Mouse (Mus musculus): ENCODE measurements around the gene Rundc3a. TPM values are rescaled to one million over a fixed set of nuclear protein-coding genes. Genes with fewer than 3 reads are reported as not detected.

Gene Rundc3a
- polyA plus RNA-seq, 2 experiments: 1.0 to 3.2 TPM

DNA sequence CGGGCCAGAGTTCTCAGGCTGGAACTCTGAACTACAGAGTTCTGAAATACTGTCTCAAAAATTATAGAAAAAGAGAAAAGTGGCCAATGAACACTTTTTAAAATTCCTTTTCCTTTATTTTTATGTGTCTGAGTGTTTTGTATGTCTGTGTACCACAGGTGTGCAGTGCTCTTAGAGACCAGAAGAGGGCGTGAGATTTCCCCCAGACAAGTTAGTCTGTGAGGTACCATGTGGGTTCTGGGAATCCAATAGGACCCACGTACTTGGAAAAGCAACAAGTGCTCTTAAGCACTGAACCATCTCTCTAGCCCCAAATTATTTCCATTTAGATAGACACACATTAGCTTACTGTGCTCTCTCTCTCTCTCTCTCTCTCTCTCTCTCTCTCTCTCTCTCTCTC, 48.2 kb downstream of the Rundc3a start:
- no peak overlapping the region for H3K4me2 ChIP-seq (replicated peaks; ENCODE audit: low read depth, low read length, severe bottlenecking)
- no peak for TF ChIP-seq POLR2A (IDR thresholded peaks at IDR 0.05; ENCODE audit: borderline replicate concordance, extremely low read depth, insufficient read depth, insufficient read length)
- H3K9ac ChIP-seq (ENCODE audit: low read depth, low read length, severe bottlenecking): no peak overlapping the region
- no peak overlapping the region for H3K27ac ChIP-seq (replicated peaks; ENCODE audit: low read depth, low read length)
- H3K36me3 ChIP-seq (ENCODE audit: control insufficient read depth, insufficient read depth, low read length): peaks cover 72% of the 10 kb centered on the region
- 81% methylated on average over 3 of the region's 3 CpGs for WGBS
- DNase-seq (ENCODE audit: low spot score): no peak
- ATAC-seq (ENCODE audit: low FRiP score, low read depth): no peak
- no peak overlapping the region for H3K4me3 ChIP-seq (replicated peaks; ENCODE audit: low read length)
- peaks cover 28% of the 10 kb centered on the region for H3K4me1 ChIP-seq (ENCODE audit: control insufficient read depth, insufficient read depth, low read length)
- no peaks in the 10 kb centered on the region for H3K9me3 ChIP-seq (ENCODE audit: control insufficient read depth, low read length)
- H3K27me3 ChIP-seq (ENCODE audit: control insufficient read depth, insufficient read depth, low read length): peaks cover 4% of the 10 kb centered on the region; the same call in 1 of the 2 replicates

DNA sequence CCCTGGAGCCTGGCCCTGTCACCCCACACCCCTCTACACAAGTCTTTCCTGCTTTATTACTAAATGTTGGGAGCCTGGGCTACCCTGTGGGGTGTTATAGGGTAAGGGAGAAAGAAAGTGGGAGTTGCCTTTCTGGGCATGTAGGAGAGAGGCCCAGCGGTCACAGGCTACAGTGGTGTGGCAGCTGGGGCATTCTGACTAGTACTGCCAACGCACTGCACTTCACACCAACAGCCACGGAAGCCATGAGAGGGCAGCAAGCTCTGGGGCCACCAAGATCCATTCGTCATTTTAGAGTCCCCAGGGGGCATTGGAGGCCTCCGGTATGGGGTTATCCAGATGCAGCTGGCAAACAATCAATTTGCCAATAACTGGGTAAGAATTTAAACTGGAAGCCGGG, 48.9 kb downstream of the Rundc3a start:
- no peaks in the 10 kb centered on the region for H3K9me3 ChIP-seq (ENCODE audit: control insufficient read depth, low read length)
- peaks cover 67% of the 10 kb centered on the region for H3K36me3 ChIP-seq (ENCODE audit: control insufficient read depth, insufficient read depth, low read length)
- no peak for DNase-seq (ENCODE audit: low spot score)
- no peak for ATAC-seq (ENCODE audit: low FRiP score, low read depth)
- no peak overlapping the region for H3K27ac ChIP-seq (replicated peaks; ENCODE audit: low read depth, low read length)
- no peak overlapping the region for H3K4me2 ChIP-seq (replicated peaks; ENCODE audit: low read depth, low read length, severe bottlenecking)
- no peak overlapping the region for H3K4me3 ChIP-seq (replicated peaks; ENCODE audit: low read length)
- WGBS: 74% methylated on average over 6 of the region's 6 CpGs
- H3K9ac ChIP-seq (ENCODE audit: low read depth, low read length, severe bottlenecking): no peak overlapping the region
- H3K27me3 ChIP-seq (ENCODE audit: control insufficient read depth, insufficient read depth, low read length): peaks cover 4% of the 10 kb centered on the region; the same call in 1 of the 2 replicates
- no peak for TF ChIP-seq POLR2A (IDR thresholded peaks at IDR 0.05; ENCODE audit: borderline replicate concordance, extremely low read depth, insufficient read depth, insufficient read length)
- peaks cover 28% of the 10 kb centered on the region for H3K4me1 ChIP-seq (ENCODE audit: control insufficient read depth, insufficient read depth, low read length)

DNA sequence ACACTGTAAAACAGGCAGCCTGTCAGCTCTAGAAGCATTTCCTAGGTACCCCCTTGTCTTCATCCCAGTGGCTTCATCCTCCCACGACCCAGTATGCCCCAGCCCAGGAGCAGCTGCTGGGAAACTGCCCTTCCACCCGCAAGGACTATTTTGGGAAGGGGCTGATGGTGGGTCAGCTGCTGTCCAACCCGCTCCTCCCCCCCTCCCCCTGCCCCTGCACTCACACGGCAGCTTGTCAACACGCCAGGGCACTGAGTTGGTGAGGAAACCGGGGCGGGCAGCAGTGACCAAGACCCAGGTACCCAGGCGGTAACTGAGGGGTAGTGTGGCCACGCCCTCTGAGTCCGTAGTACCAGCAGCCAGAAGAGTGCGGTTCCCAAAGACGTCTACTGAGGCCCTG, 50.5 kb downstream of the Rundc3a start:
- TF ChIP-seq POLR2A (IDR thresholded peaks at IDR 0.05; ENCODE audit: borderline replicate concordance, extremely low read depth, insufficient read depth, insufficient read length): no peak
- H3K36me3 ChIP-seq (ENCODE audit: control insufficient read depth, insufficient read depth, low read length): peaks cover 52% of the 10 kb centered on the region

GRCm38 (mm10) chr11:102444321-102444720, 51.1 kb downstream of the Rundc3a start:
- DNase-seq (ENCODE audit: low spot score): no peak
- H3K9me3 ChIP-seq (ENCODE audit: control insufficient read depth, low read length): no peaks in the 10 kb centered on the region
- 76% methylated on average over 3 of the region's 3 CpGs for WGBS
- peaks cover 46% of the 10 kb centered on the region for H3K36me3 ChIP-seq (ENCODE audit: control insufficient read depth, insufficient read depth, low read length)
- no peak overlapping the region for H3K27ac ChIP-seq (replicated peaks; ENCODE audit: low read depth, low read length)
- TF ChIP-seq POLR2A (IDR thresholded peaks at IDR 0.05; ENCODE audit: borderline replicate concordance, extremely low read depth, insufficient read depth, insufficient read length): no peak
- peaks cover 4% of the 10 kb centered on the region; the same call in 1 of the 2 replicates for H3K27me3 ChIP-seq (ENCODE audit: control insufficient read depth, insufficient read depth, low read length)
- H3K9ac ChIP-seq (ENCODE audit: low read depth, low read length, severe bottlenecking): no peak overlapping the region
- ATAC-seq (ENCODE audit: low FRiP score, low read depth): no peak
- no peak overlapping the region for H3K4me3 ChIP-seq (replicated peaks; ENCODE audit: low read length)
- no peak overlapping the region for H3K4me2 ChIP-seq (replicated peaks; ENCODE audit: low read depth, low read length, severe bottlenecking)
- peaks cover 26% of the 10 kb centered on the region for H3K4me1 ChIP-seq (ENCODE audit: control insufficient read depth, insufficient read depth, low read length)

More for the DNA sequence above, 50.5 kb downstream of the Rundc3a start:
- DNase-seq (ENCODE audit: low spot score) (no peak), ATAC-seq (ENCODE audit: low FRiP score, low read depth) (no peak)
- Histone ChIP-seq H3K9me3 (ENCODE audit: control insufficient read depth, low read length) (no peaks in the 10 kb centered on the region), H3K4me3 (replicated peaks; ENCODE audit: low read length) (no peak overlapping the region), H3K4me1 (ENCODE audit: control insufficient read depth, insufficient read depth, low read length) (peaks cover 26% of the 10 kb centered on the region), H3K27me3 (ENCODE audit: control insufficient read depth, insufficient read depth, low read length) (no peaks in the 10 kb centered on the region; the same call in 1 of the 2 replicates), H3K9ac (ENCODE audit: low read depth, low read length, severe bottlenecking) (no peak overlapping the region), H3K4me2 (replicated peaks; ENCODE audit: low read depth, low read length, severe bottlenecking) (no peak overlapping the region), H3K27ac (replicated peaks; ENCODE audit: low read depth, low read length) (no peak overlapping the region)
- 62% methylated on average over 12 of the region's 12 CpGs for WGBS

GRCm38 (mm10) chr11:102444781-102445180, 51.6 kb downstream of the Rundc3a start:
- DNase-seq (ENCODE audit: low spot score) (no peak), ATAC-seq (ENCODE audit: low FRiP score, low read depth) (no peak)
- no peak overlapping the region for H3K4me2 ChIP-seq (replicated peaks; ENCODE audit: low read depth, low read length, severe bottlenecking)
- H3K36me3 ChIP-seq (ENCODE audit: control insufficient read depth, insufficient read depth, low read length): peaks cover 42% of the 10 kb centered on the region
- H3K27ac ChIP-seq (replicated peaks; ENCODE audit: low read depth, low read length): no peak overlapping the region
- H3K9me3 ChIP-seq (ENCODE audit: control insufficient read depth, low read length): no peaks in the 10 kb centered on the region
- H3K9ac ChIP-seq (ENCODE audit: low read depth, low read length, severe bottlenecking): no peak overlapping the region
- no peak for TF ChIP-seq POLR2A (IDR thresholded peaks at IDR 0.05; ENCODE audit: borderline replicate concordance, extremely low read depth, insufficient read depth, insufficient read length)
- H3K27me3 ChIP-seq (ENCODE audit: control insufficient read depth, insufficient read depth, low read length): peaks cover 8% of the 10 kb centered on the region; the same call in 1 of the 2 replicates
- no peak overlapping the region for H3K4me3 ChIP-seq (replicated peaks; ENCODE audit: low read length)
- WGBS: 14% methylated on average over 6 of the region's 6 CpGs
- H3K4me1 ChIP-seq (ENCODE audit: control insufficient read depth, insufficient read depth, low read length): peaks cover 26% of the 10 kb centered on the region

All from limb, embryonic 14.5 days (tissue).